Mouse (Mus musculus) intestine, embryonic 15.5 days (tissue): ENCODE results near the gene Ccl25. TPM values are rescaled to one million over a fixed set of nuclear protein-coding genes. Genes with fewer than 3 reads are reported as not detected.
"Not testable (repeated sequence)": the region's sequence is repeated elsewhere in the genome, so short reads cannot be mapped to it uniquely, and the experiment has no call there.

Experiments
- ATAC-seq: fragments of 200-750 bp; cut with Nextera tagmentation; 2 replicates; pipeline ENCODE4 v1.8.0; 2017; ENCODE audit warnings: moderate TSS enrichment, moderate library complexity
- H3K27ac ChIP-seq: fragments of 300-500 bp; sonication (generic); 2 replicates; pipeline ENCODE4 v1.5.1; 2015; ENCODE audit warnings: mild to moderate bottlenecking, inconsistent platforms
- H3K27me3 ChIP-seq: fragments of 300-500 bp; sonication (generic); replicated peaks from 2 replicates; pipeline ENCODE4 v1.6.1; 2015; ENCODE audit warnings: inconsistent platforms
- H3K36me3 ChIP-seq: fragments of 300-500 bp; sonication (generic); 2 replicates; pipeline ENCODE4 v1.6.1; 2015; ENCODE audit warnings: inconsistent platforms
- H3K4me1 ChIP-seq: fragments of 300-500 bp; sonication (generic); replicated peaks from 2 replicates; pipeline ENCODE4 v1.6.1; 2015; ENCODE audit warnings: inconsistent platforms
- H3K4me2 ChIP-seq: fragments of 300-500 bp; sonication (generic); replicated peaks from 2 replicates; pipeline ENCODE4 v1.6.1; 2015; ENCODE audit warnings: mild to moderate bottlenecking, inconsistent platforms
- H3K4me3 ChIP-seq: fragments of 300-500 bp; sonication (generic); replicated peaks from 2 replicates; pipeline ENCODE4 v1.5.1; 2015; ENCODE audit warnings: inconsistent platforms
- H3K9ac ChIP-seq: fragments of 300-500 bp; sonication (generic); 2 replicates; pipeline ENCODE4 v1.6.1; 2015; ENCODE audit warnings: inconsistent platforms
- H3K9me3 ChIP-seq: fragments of 300-500 bp; sonication (generic); 2 replicates; pipeline ENCODE4 v1.6.1; 2016; ENCODE audit warnings: inconsistent platforms
- whole genome bisulfite sequencing: fragments of 180-500 bp; shearing (Covaris S2); methylation state at CpG from one replicate; pipeline ENCODE4 v1.1.7; 2015; 5-methylcytosine and 5-hydroxymethylcytosine counted together
- polyA plus RNA-seq: library from polyadenylated mRNA; unstranded; fragments of >200 nt; fragmentation: Nextera tagmentation; extraction: Ambion mirVana; gene quantifications from 2 replicates; pipeline ENCODE4 v1.2.1, GENCODE M21; 2015

The Ccl25 gene
- polyA plus RNA-seq, 1 experiment from 2014 or later = 88.5 TPM

GRCm38 (mm10) chr8:4348275-4348674, 23.3 kb downstream of the Ccl25 start:
- H3K36me3 ChIP-seq = no peaks in the 10 kb centered on the region
- H3K9me3 ChIP-seq = no peaks in the 10 kb centered on the region
- H3K4me2 ChIP-seq = 0 out of 2 replicates have a peak overlapping the region, but pooled peaks have one; percentile 6
- H3K4me1 ChIP-seq = peaks cover 8% of the 10 kb centered on the region; the same call in 1 of the 2 replicates
- no peak overlapping the region for H3K27ac ChIP-seq
- WGBS = 42% methylated on average over 12 of the region's 12 CpGs
- H3K4me3 ChIP-seq = no peak overlapping the region
- no peaks in the 10 kb centered on the region for H3K27me3 ChIP-seq
- no peak overlapping the region for H3K9ac ChIP-seq
- ATAC-seq = no peak

GRCm38 (mm10) chr8:4349335-4349734, 24.3 kb downstream of the Ccl25 start:
- Histone ChIP-seq H3K9ac (no peak overlapping the region), H3K27ac (0 out of 2 replicates have a peak overlapping the region, but pooled peaks have one; percentile 9), H3K4me2 (peak overlapping the region; percentile 44), H3K27me3 (no peaks in the 10 kb centered on the region), H3K9me3 (no peaks in the 10 kb centered on the region), H3K4me1 (peaks cover 8% of the 10 kb centered on the region; the same call in 1 of the 2 replicates), H3K4me3 (peak overlapping the region; percentile 16; the same call in 1 of the 2 replicates), H3K36me3 (no peaks in the 10 kb centered on the region)
- ATAC-seq = peak; percentile 71
- 40% methylated on average over 1 of the region's 1 CpGs for WGBS

GRCm38 (mm10) chr8:4350618-4351017, 25.6 kb downstream of the Ccl25 start:
- no peaks in the 10 kb centered on the region for H3K36me3 ChIP-seq
- peak overlapping the region; percentile 48 for H3K27ac ChIP-seq
- no peaks in the 10 kb centered on the region for H3K9me3 ChIP-seq
- ATAC-seq = peak; percentile 85
- peak overlapping the region; percentile 44 for H3K4me2 ChIP-seq
- H3K27me3 ChIP-seq = no peaks in the 10 kb centered on the region
- H3K4me1 ChIP-seq = peaks cover 8% of the 10 kb centered on the region; the same call in 1 of the 2 replicates
- H3K9ac ChIP-seq = no peak overlapping the region
- 77% methylated on average over 3 of the region's 3 CpGs for WGBS
- no peak overlapping the region for H3K4me3 ChIP-seq

GRCm38 (mm10) chr8:4352562-4352961, 27.6 kb downstream of the Ccl25 start:
- H3K4me3 ChIP-seq, ATAC-seq, H3K36me3 ChIP-seq, H3K4me1 ChIP-seq, H3K27ac ChIP-seq, H3K4me2 ChIP-seq, H3K27me3 ChIP-seq, H3K9me3 ChIP-seq, H3K9ac ChIP-seq: not testable (repeated sequence)
- 85% methylated on average over 6 of the region's 6 CpGs for WGBS

GRCm38 (mm10) chr8:4353741-4354140, 28.7 kb downstream of the Ccl25 start:
- H3K4me3 ChIP-seq = no peak overlapping the region
- H3K4me2 ChIP-seq = no peak overlapping the region
- no peak overlapping the region for H3K27ac ChIP-seq
- no peaks in the 10 kb centered on the region for H3K27me3 ChIP-seq
- H3K9ac ChIP-seq = no peak overlapping the region
- H3K36me3 ChIP-seq = no peaks in the 10 kb centered on the region
- no peak for ATAC-seq
- H3K4me1 ChIP-seq = no peaks in the 10 kb centered on the region
- no peaks in the 10 kb centered on the region for H3K9me3 ChIP-seq
- 79% methylated on average over 4 of the region's 4 CpGs for WGBS

- no peak for ATAC-seq
- Histone ChIP-seq H3K9me3 (no peaks in the 10 kb centered on the region), H3K4me1 (no peaks in the 10 kb centered on the region), H3K4me2 (no peak overlapping the region), H3K27ac (no peak overlapping the region), H3K27me3 (no peaks in the 10 kb centered on the region), H3K9ac (no peak overlapping the region), H3K36me3 (no peaks in the 10 kb centered on the region), H3K4me3 (no peak overlapping the region)
- WGBS = 84% methylated on average over 1 of the region's 1 CpGs
Observed at GRCm38 (mm10) chr8:4354516-4354915, 29.5 kb downstream of the Ccl25 start.

- H3K4me3 ChIP-seq = no peak overlapping the region
- H3K9me3 ChIP-seq = no peaks in the 10 kb centered on the region
- no peak for ATAC-seq
- H3K27ac ChIP-seq = no peak overlapping the region
- 87% methylated on average over 10 of the region's 10 CpGs for WGBS
- H3K9ac ChIP-seq = no peak overlapping the region
- no peaks in the 10 kb centered on the region for H3K4me1 ChIP-seq
- H3K27me3 ChIP-seq = no peaks in the 10 kb centered on the region
- H3K36me3 ChIP-seq = no peaks in the 10 kb centered on the region
- no peak overlapping the region for H3K4me2 ChIP-seq
Observed at GRCm38 (mm10) chr8:4355455-4355854, 30.4 kb downstream of the Ccl25 start.

- no peaks in the 10 kb centered on the region for H3K4me1 ChIP-seq
- H3K4me2 ChIP-seq = no peak overlapping the region
- H3K36me3 ChIP-seq = no peaks in the 10 kb centered on the region
- H3K9ac ChIP-seq = no peak overlapping the region
- H3K27me3 ChIP-seq = no peaks in the 10 kb centered on the region
- H3K4me3 ChIP-seq = no peak overlapping the region
- WGBS = 71% methylated on average over 3 of the region's 3 CpGs
- no peak for ATAC-seq
- H3K9me3 ChIP-seq = no peaks in the 10 kb centered on the region
- no peak overlapping the region for H3K27ac ChIP-seq
Observed at GRCm38 (mm10) chr8:4359362-4359761, 34.4 kb downstream of the Ccl25 start.

- Histone ChIP-seq H3K4me3 (no peak overlapping the region), H3K36me3 (no peaks in the 10 kb centered on the region), H3K9me3 (no peaks in the 10 kb centered on the region), H3K27me3 (no peaks in the 10 kb centered on the region), H3K4me2 (no peak overlapping the region), H3K27ac (0 out of 2 replicates have a peak overlapping the region, but pooled peaks have one; percentile 24), H3K4me1 (no peaks in the 10 kb centered on the region), H3K9ac (no peak overlapping the region)
- WGBS = 49% methylated on average over 2 of the region's 2 CpGs
- ATAC-seq = peak; percentile 91
Observed at GRCm38 (mm10) chr8:4360922-4361321, 35.9 kb downstream of the Ccl25 start.

- 92% methylated on average over 3 of the region's 3 CpGs for WGBS
- H3K4me3 ChIP-seq = no peak overlapping the region
- no peak for ATAC-seq
Observed at GRCm38 (mm10) chr8:4366189-4366588, 41.2 kb downstream of the Ccl25 start.

GRCm38 (mm10) chr8:4367808-4368207, 42.8 kb downstream of the Ccl25 start:
- no peak overlapping the region for H3K27ac ChIP-seq
- 85% methylated on average over 11 of the region's 11 CpGs for WGBS
- no peaks in the 10 kb centered on the region for H3K4me1 ChIP-seq
- no peaks in the 10 kb centered on the region for H3K9me3 ChIP-seq
- H3K9ac ChIP-seq = no peak overlapping the region
- no peaks in the 10 kb centered on the region for H3K27me3 ChIP-seq
- H3K36me3 ChIP-seq = no peaks in the 10 kb centered on the region
- H3K4me3 ChIP-seq = no peak overlapping the region
- H3K4me2 ChIP-seq = no peak overlapping the region
- ATAC-seq = no peak

More at GRCm38 (mm10) chr8:4366189-4366588, 41.2 kb downstream of the Ccl25 start:
- Histone ChIP-seq H3K27ac (no peak overlapping the region), H3K36me3 (no peaks in the 10 kb centered on the region), H3K9me3 (no peaks in the 10 kb centered on the region), H3K4me1 (no peaks in the 10 kb centered on the region), H3K4me2 (no peak overlapping the region), H3K9ac (no peak overlapping the region), H3K27me3 (no peaks in the 10 kb centered on the region)

GRCm38 (mm10) chr8:4368470-4368869, 43.5 kb downstream of the Ccl25 start:
- no peak overlapping the region for H3K27ac ChIP-seq
- H3K4me1 ChIP-seq = no peaks in the 10 kb centered on the region
- no peak for ATAC-seq
- no peak overlapping the region for H3K4me2 ChIP-seq
- no peaks in the 10 kb centered on the region for H3K36me3 ChIP-seq
- H3K27me3 ChIP-seq = no peaks in the 10 kb centered on the region
- H3K4me3 ChIP-seq = no peak overlapping the region
- no peak overlapping the region for H3K9ac ChIP-seq
- no peaks in the 10 kb centered on the region for H3K9me3 ChIP-seq
- 79% methylated on average over 4 of the region's 4 CpGs for WGBS

- no peaks in the 10 kb centered on the region for H3K36me3 ChIP-seq
- H3K27ac ChIP-seq = no peak overlapping the region
- WGBS = 36% methylated on average over 2 of the region's 2 CpGs
- H3K4me2 ChIP-seq = no peak overlapping the region
- no peak overlapping the region for H3K9ac ChIP-seq
- no peak overlapping the region for H3K4me3 ChIP-seq
- H3K27me3 ChIP-seq = no peaks in the 10 kb centered on the region
- peak; percentile 63; the same call in 1 of the 2 replicates for ATAC-seq
- no peaks in the 10 kb centered on the region for H3K9me3 ChIP-seq
- no peaks in the 10 kb centered on the region for H3K4me1 ChIP-seq
Observed at GRCm38 (mm10) chr8:4370078-4370477, 45.1 kb downstream of the Ccl25 start.
